Mouse (Mus musculus) activated CD4-positive, CD25-positive, alpha-beta regulatory T cell (primary cell): ENCODE data around the gene Tmem229a. TPM values are rescaled to one million over a fixed set of nuclear protein-coding genes. Genes with fewer than 3 reads are reported as not detected.

ENCODE experiments used
- polyA plus RNA-seq, 2 experiments: library from polyadenylated mRNA; unstranded; fragments of 100-300 nt; shearing (Covaris generic); gene quantifications; one replicate each; pipeline ENCODE4 v1.2.1; 2017

Tmem229a gene
- polyA plus RNA-seq = under 1 TPM; 0.12 to 0.14 TPM

GRCm38 (mm10) chr6:24955946-24956585 lies at the start of gene Tmem229a:
TSS of gene Tmem229a (minus strand) at chr6:24956297.

Other genes with a start within 250 kb of the Tmem229a start
- gene Hyal6, start 223.1 kb downstream of the Tmem229a start, polyA plus RNA-seq = under 1 TPM in 1 of 2 experiments, not detected in 1; 0.22 TPM
- gene Hyal4, start 208.0 kb downstream of the Tmem229a start, polyA plus RNA-seq = not detected
- under 1 TPM in 1 of 2 experiments, not detected in 1; 0.14 TPM for gene Spam1, start 165.1 kb downstream of the Tmem229a start, polyA plus RNA-seq
- gene Hyal5, start 98.3 kb downstream of the Tmem229a start, polyA plus RNA-seq = not detected